Mouse (Mus musculus): ENCODE data around the gene Fam219a.
A peak's percentile ranks its signal among the peaks of the same experiment; 100 is the strongest.

Gene Fam219a

DNA sequence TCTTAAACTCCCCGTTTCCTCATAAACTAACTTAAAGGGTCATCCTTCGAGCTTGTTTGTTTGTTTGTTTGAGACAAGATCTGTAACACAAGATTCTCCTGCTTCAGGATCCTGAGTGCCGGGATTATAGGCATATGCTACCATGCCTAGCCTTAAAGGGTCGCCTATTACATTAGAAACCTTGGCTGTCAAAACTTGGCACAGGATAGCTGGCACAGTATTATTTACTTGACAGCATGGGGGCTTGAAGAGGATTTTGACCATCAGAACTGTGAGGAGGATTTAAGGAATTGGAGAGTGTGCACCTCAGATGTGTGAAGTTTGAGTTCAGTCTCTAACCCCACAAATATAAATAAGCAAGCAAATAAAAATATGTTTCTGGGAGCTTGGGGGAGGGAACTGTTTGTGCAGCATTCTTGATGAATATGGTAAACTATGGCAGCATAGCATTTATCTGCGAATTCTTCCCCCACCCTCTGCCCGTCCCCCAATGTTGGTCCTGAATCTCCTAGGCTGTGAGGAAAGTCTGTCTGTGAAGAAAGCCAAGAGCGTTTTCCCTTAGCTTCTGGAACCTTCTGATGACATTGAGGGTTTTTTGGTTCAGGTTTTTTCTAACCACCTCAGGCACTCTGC lies 99.2 kb downstream of the Fam219a start:
- DNase-seq (ENCODE audit: low spot score), result no peak

GRCm38 (mm10) chr4:41469199-41469598 lies 100.1 kb downstream of the Fam219a start:
- no peak for DNase-seq (ENCODE audit: low spot score)

GRCm38 (mm10) chr4:41468396-41469080 lies 100.8 kb downstream of the Fam219a start:
- peak; percentile 84 for DNase-seq (ENCODE audit: low spot score)
